In genomic region chr16:32512921-32513320, GRCm38 (mm10) we compare ENCODE assay signal across 10 mouse cellular contexts. TPM values are rescaled to one million over a fixed set of nuclear protein-coding genes. Genes with fewer than 3 reads are reported as not detected.
DNase-seq lines count a peak whose midpoint lies in the region; ATAC-seq and TF ChIP-seq lines count a peak whose summit lies in the region.
"Had no signal": no experiment of that assay in that cellular context is flagged by ENCODE, and none has a peak within 500 bp of the region (broad histone marks: within the 10 kb centered on the region; RNA-seq: fewer than 3 reads in every experiment).

No protein-coding gene starts in this region.

- TF ChIP-seq POLR2A in limb, embryonic 14.5 days (IDR thresholded peaks at IDR 0.05; ENCODE audit: borderline replicate concordance, extremely low read depth, insufficient read depth, insufficient read length), result no peak

- H3K36me3 ChIP-seq in limb, embryonic 14.5 days (ENCODE audit: control insufficient read depth, insufficient read depth, low read length), result no peaks in the 10 kb centered on the region
- H3K36me3 ChIP-seq: intestine, embryonic 15.5 days had no signal

- H3K9me3 ChIP-seq in limb, embryonic 14.5 days (ENCODE audit: control insufficient read depth, low read length), result no peaks in the 10 kb centered on the region
- H3K9me3 ChIP-seq: intestine, embryonic 15.5 days had no signal

- H3K9ac ChIP-seq in limb, embryonic 14.5 days (ENCODE audit: low read depth, low read length, severe bottlenecking), result no peak overlapping the region
- H3K9ac ChIP-seq: intestine, embryonic 15.5 days had no signal

- DNase-seq in gastrocnemius, postnatal 25 days, result peak; percentile 54
- no peak for DNase-seq in gastrocnemius, postnatal 10 days
- DNase-seq in urinary bladder, postnatal 14 days (ENCODE audit: low spot score), result peak; percentile 49
- DNase-seq in urinary bladder, postnatal 10 days (ENCODE audit: low spot score), result no peak
- no peak for DNase-seq in limb, embryonic 14.5 days (ENCODE audit: low spot score)
- DNase-seq in MN1 (ENCODE audit: low spot score), result no peak
- DNase-seq in urinary bladder, adult 2 months (ENCODE audit: low spot score), result no peak

- H3K4me1 ChIP-seq in limb, embryonic 14.5 days (ENCODE audit: control insufficient read depth, insufficient read depth, low read length), result peaks cover 27% of the 10 kb centered on the region

- H3K4me3 ChIP-seq in limb, embryonic 14.5 days (replicated peaks; ENCODE audit: low read length), result no peak overlapping the region
- H3K4me3 ChIP-seq: intestine, embryonic 15.5 days had no signal

- peak overlapping the region; percentile 72 for H3K27ac ChIP-seq in limb, embryonic 14.5 days (replicated peaks; ENCODE audit: low read depth, low read length)
- H3K27ac ChIP-seq: intestine, embryonic 15.5 days had no signal

- no peaks in the 10 kb centered on the region for H3K27me3 ChIP-seq in limb, embryonic 14.5 days (ENCODE audit: control insufficient read depth, insufficient read depth, low read length)
- H3K27me3 ChIP-seq: intestine, embryonic 15.5 days had no signal

- WGBS in limb, embryonic 14.5 days, result 61% methylated on average over 3 of the region's 3 CpGs

- H3K4me2 ChIP-seq in limb, embryonic 14.5 days (replicated peaks; ENCODE audit: low read depth, low read length, severe bottlenecking), result no peak overlapping the region
- H3K4me2 ChIP-seq: intestine, embryonic 15.5 days had no signal

- no peak for ATAC-seq in limb, embryonic 14.5 days (ENCODE audit: low FRiP score, low read depth)
- ATAC-seq: intestine, embryonic 15.5 days had no signal

RNA-seq across cellular contexts. Expression of gene Zdhhc19, which starts 16.9 kb away (rescaled TPM):
- not detected for total RNA-seq in gastrocnemius, postnatal 25 days (2021)
- not detected for total RNA-seq in gastrocnemius, postnatal 10 days (2021)
- not detected in 2 replicates for polyA plus RNA-seq in limb, embryonic 14.5 days (2012; rRNA removed)
- polyA plus RNA-seq in limb, embryonic 14.5 days (2014; fragmentation: Nextera tagmentation; extraction: Ambion mirVana), result not detected in 2 replicates
- not detected in 2 replicates for polyA plus RNA-seq in urinary bladder, adult 2 months (2012; rRNA removed)
- total RNA-seq: granulocyte monocyte progenitor cell, adult 5-6 weeks had no signal
- polyA plus RNA-seq: embryonic facial prominence, embryonic 11.5 days had no signal

RNA-seq across cellular contexts. Expression of gene Slc51a, which starts 25.2 kb away (rescaled TPM):
- total RNA-seq in gastrocnemius, postnatal 25 days (2021), result not detected
- total RNA-seq in gastrocnemius, postnatal 10 days (2021), result not detected
- polyA plus RNA-seq in limb, embryonic 14.5 days (2012; rRNA removed), result 0.08 and 0.10 TPM in 2 replicates
- polyA plus RNA-seq in limb, embryonic 14.5 days (2014; fragmentation: Nextera tagmentation; extraction: Ambion mirVana), result 0.22 and 0.30 TPM in 2 replicates
- polyA plus RNA-seq in urinary bladder, adult 2 months (2012; rRNA removed), result 0.04 TPM in 1 of 2 replicates, not detected in the other

Comparison
In these comparisons a context has a peak if more than half of its experiments do, and no peak if none do; other contexts are left out.
1. DNase-seq: peak in gastrocnemius, postnatal 25 days (single experiment) and urinary bladder, postnatal 14 days (single experiment); none in gastrocnemius, postnatal 10 days (single experiment), urinary bladder, postnatal 10 days (single experiment), limb, embryonic 14.5 days (single experiment), MN1 (single experiment) and urinary bladder, adult 2 months (single experiment).